Mouse (Mus musculus) neural tube, embryonic 13.5 days (tissue): ENCODE measurements around the gene Prkg1. TPM values are rescaled to one million over a fixed set of nuclear protein-coding genes. Genes with fewer than 3 reads are reported as not detected.

Experiments
- ATAC-seq: fragments of 200-750 bp; cut with Nextera tagmentation; 2 replicates; pipeline ENCODE4 v1.8.0; 2017; ENCODE audit warnings: low read depth, mild to moderate bottlenecking, moderate TSS enrichment, moderate library complexity
- H3K27ac ChIP-seq: fragments of 300-500 bp; sonication (generic); replicated peaks from 2 replicates; pipeline ENCODE4 v1.5.1; 2015; ENCODE audit warnings: moderate library complexity, mild to moderate bottlenecking, inconsistent platforms
- H3K27me3 ChIP-seq: fragments of 300-500 bp; sonication (generic); 2 replicates; pipeline ENCODE4 v1.6.1; 2015; ENCODE audit warnings: mild to moderate bottlenecking, inconsistent platforms
- H3K36me3 ChIP-seq: fragments of 300-500 bp; sonication (generic); 2 replicates; pipeline ENCODE4 v1.6.1; 2015; ENCODE audit warnings: mild to moderate bottlenecking, inconsistent platforms
- H3K4me1 ChIP-seq: fragments of 300-500 bp; sonication (generic); replicated peaks from 2 replicates; pipeline ENCODE4 v1.6.1; 2015; ENCODE audit warnings: inconsistent platforms
- H3K4me2 ChIP-seq: fragments of 300-500 bp; sonication (generic); 2 replicates; pipeline ENCODE4 v1.6.1; 2015; ENCODE audit warnings: inconsistent platforms, mild to moderate bottlenecking, moderate library complexity
- H3K4me3 ChIP-seq: fragments of 300-500 bp; sonication (generic); 2 replicates; pipeline ENCODE4 v1.5.1; 2015; ENCODE audit warnings: mild to moderate bottlenecking, inconsistent platforms
- H3K9ac ChIP-seq: fragments of 300-500 bp; sonication (generic); 2 replicates; pipeline ENCODE4 v1.6.1; 2015; ENCODE audit warnings: moderate library complexity, mild to moderate bottlenecking, inconsistent platforms
- H3K9me3 ChIP-seq: fragments of 300-500 bp; sonication (generic); 2 replicates; pipeline ENCODE4 v1.6.1; 2016; ENCODE audit warnings: inconsistent platforms
- WGBS: fragments of 180-500 bp; shearing (Covaris S2); methylation state at CpG from one replicate; pipeline ENCODE4 v1.1.7; 2015; 5-methylcytosine and 5-hydroxymethylcytosine counted together
- polyA plus RNA-seq: library from polyadenylated mRNA; unstranded; fragments of >200 nt; fragmentation: Nextera tagmentation; extraction: Ambion mirVana; gene quantifications from 2 replicates; pipeline ENCODE4 v1.2.1, GENCODE M21; 2015

The Prkg1 gene
- polyA plus RNA-seq, 1 experiment from 2014 or later, result 9.2 TPM

DNA sequence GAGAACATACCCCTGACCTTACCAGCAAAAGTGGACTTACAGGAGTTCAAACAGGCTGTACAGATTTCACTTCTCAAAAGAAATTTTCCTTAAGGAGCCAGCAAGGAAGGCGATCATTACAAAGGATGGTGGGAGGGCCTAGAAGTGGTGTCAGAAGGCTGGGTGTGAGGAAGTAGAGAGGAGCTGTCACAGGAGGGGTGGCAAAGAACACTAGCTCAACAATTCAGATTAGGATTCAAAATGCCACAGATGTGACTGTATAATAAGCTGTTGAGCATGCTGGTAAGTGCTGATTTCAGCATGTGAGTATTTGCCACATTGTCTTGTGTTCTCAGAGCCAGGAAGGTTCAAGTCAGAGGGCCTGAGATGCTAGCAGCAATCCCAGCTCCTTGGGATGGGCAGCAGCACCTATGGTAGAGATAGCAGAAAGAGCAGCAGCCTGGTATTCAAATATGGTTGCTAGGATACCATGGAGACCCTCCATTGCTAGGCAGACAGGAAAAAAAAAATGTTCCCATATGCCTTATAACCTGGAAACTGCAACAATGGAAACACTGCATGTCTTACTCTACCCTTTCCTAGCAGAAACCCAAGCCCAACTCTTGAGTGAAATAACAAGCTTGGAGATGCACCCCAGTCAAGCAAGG is 106.0 kb downstream of the Prkg1 start:
- 90% methylated on average over 1 of the region's 1 CpGs for WGBS
- peak; percentile 37; the same call in 1 of the 2 replicates for ATAC-seq
- H3K27ac ChIP-seq, result peak overlapping the region; percentile 18; the same call in 1 of the 2 replicates
- H3K4me2 ChIP-seq, result no peak overlapping the region
- peaks cover 29% of the 10 kb centered on the region for H3K4me1 ChIP-seq
- H3K36me3 ChIP-seq, result no peaks in the 10 kb centered on the region
- H3K27me3 ChIP-seq, result no peaks in the 10 kb centered on the region
- no peak overlapping the region for H3K9ac ChIP-seq
- H3K4me3 ChIP-seq, result no peak overlapping the region
- H3K9me3 ChIP-seq, result no peaks in the 10 kb centered on the region

DNA sequence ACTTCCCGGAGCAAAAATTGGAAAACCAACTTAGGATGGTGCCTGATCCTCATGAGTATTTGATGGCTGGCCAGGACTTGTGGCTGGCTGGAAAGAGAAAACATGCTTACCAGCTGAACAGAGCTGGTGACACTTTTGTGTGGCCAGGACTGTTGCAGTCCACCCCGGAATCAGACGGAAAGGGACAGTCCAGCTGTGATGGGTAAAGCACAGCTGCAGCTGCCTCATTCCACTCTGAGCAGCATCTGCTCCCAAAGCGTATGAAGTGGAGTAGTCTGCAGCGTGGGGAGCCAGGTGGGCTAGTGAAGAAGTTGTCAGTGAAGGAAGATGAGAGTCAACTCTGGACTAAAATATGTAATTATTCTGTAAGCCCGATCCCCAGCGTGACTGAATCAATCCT is 108.6 kb downstream of the Prkg1 start:
- WGBS, result 79% methylated on average over 7 of the region's 7 CpGs
- Histone ChIP-seq H3K4me2 (no peak overlapping the region), H3K4me1 (peaks cover 14% of the 10 kb centered on the region), H3K9me3 (no peaks in the 10 kb centered on the region), H3K36me3 (no peaks in the 10 kb centered on the region), H3K4me3 (no peak overlapping the region), H3K27me3 (no peaks in the 10 kb centered on the region), H3K27ac (no peak overlapping the region), H3K9ac (no peak overlapping the region)
- ATAC-seq, result no peak

DNA sequence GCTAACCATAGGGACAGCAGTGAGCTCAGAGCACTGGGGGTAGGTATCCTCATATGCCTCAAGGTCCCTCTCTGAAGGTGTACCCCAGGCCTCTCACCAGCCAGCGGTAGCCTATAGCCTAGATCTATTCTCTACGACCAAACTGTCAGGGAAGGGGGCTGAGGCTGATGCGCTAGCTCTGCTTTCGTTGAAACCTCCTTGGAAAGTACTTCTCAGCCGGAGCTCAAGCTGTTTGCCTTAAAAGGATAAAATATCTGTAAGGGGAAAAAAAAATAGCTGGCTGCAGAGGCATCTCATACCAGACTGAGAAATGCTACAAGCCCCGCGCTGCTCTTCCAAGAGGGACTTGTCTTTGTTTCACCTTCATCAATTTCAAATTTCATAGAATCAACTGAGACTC is 109.0 kb downstream of the Prkg1 start:
- Histone ChIP-seq H3K4me2 (no peak overlapping the region), H3K4me1 (peaks cover 14% of the 10 kb centered on the region), H3K27me3 (no peaks in the 10 kb centered on the region), H3K9ac (no peak overlapping the region), H3K4me3 (no peak overlapping the region), H3K27ac (no peak overlapping the region), H3K36me3 (no peaks in the 10 kb centered on the region), H3K9me3 (no peaks in the 10 kb centered on the region)
- 85% methylated on average over 7 of the region's 7 CpGs for WGBS
- no peak for ATAC-seq

DNA sequence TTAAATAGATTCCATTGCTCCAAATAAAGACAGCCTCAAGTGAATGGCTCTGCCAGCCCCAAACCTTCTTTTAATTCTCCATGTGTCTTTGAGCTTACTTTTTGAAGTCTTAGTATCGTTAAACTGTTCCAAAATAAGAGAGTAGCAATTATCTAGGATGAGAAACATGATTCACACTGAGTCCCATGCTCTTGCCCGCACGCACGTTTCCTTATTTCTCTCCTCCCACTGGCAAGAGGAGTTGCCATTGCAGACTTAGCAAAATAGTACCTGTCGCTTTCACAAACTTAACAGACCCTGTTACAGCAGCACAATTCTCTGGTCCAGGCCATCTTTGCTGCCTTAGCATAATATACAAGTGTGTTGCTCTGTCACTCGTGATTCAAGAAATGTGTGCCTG is 110.8 kb downstream of the Prkg1 start:
- H3K36me3 ChIP-seq, result no peaks in the 10 kb centered on the region
- no peaks in the 10 kb centered on the region for H3K27me3 ChIP-seq
- H3K4me3 ChIP-seq, result no peak overlapping the region
- H3K9ac ChIP-seq, result no peak overlapping the region
- no peaks in the 10 kb centered on the region for H3K9me3 ChIP-seq
- WGBS, result 90% methylated on average over 6 of the region's 6 CpGs
- no peak overlapping the region for H3K27ac ChIP-seq
- ATAC-seq, result no peak
- H3K4me1 ChIP-seq, result peaks cover 6% of the 10 kb centered on the region
- no peak overlapping the region for H3K4me2 ChIP-seq

DNA sequence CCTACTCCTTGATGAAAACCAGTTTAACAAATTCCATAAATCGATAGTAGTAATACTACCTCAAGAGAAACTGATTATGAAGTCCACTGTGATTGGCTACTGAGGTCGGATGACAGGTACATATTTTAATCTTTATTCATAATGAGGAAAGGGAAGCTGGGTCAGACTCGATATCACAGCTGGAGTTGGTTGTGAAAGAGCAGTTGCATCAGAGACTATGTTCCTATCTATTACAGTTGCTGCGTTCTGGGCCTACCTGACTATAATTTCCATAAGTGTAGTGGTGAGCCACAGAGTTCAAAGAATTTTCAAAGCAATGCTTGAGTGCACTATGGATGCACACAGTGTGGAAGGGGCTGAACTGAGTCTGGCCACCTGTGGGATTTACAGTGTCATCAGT is 114.4 kb downstream of the Prkg1 start:
- no peak overlapping the region for H3K9ac ChIP-seq
- H3K9me3 ChIP-seq, result no peaks in the 10 kb centered on the region
- no peak overlapping the region for H3K27ac ChIP-seq
- no peak overlapping the region for H3K4me3 ChIP-seq
- no peaks in the 10 kb centered on the region for H3K36me3 ChIP-seq
- H3K4me1 ChIP-seq, result no peaks in the 10 kb centered on the region
- WGBS, result 89% methylated on average over 4 of the region's 4 CpGs
- no peak overlapping the region for H3K4me2 ChIP-seq
- no peak for ATAC-seq
- H3K27me3 ChIP-seq, result no peaks in the 10 kb centered on the region

DNA sequence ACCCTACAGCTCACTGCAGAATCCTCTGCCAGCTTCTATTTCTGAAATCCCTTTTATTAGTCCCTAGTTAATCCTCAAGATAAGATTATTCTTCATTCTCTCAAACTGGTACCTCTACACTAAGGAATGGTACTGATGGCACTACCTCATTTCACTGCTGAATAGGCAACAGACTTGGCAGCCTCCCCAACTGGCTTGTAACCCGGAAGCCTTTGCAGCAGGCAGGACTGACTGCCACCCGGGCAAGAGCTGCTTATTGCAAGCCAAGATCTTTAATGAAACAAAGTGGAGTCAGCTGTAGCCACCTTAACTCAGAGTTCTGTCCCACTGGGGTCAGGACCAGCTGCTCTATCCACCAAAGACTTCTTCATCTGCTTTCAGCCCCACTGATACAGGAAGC is 117.3 kb downstream of the Prkg1 start:
- WGBS, result 66% methylated on average over 2 of the region's 2 CpGs
- Histone ChIP-seq H3K36me3 (no peaks in the 10 kb centered on the region), H3K4me2 (no peak overlapping the region), H3K9ac (no peak overlapping the region), H3K27ac (no peak overlapping the region), H3K27me3 (no peaks in the 10 kb centered on the region), H3K9me3 (no peaks in the 10 kb centered on the region), H3K4me3 (no peak overlapping the region), H3K4me1 (no peaks in the 10 kb centered on the region)
- no peak for ATAC-seq

DNA sequence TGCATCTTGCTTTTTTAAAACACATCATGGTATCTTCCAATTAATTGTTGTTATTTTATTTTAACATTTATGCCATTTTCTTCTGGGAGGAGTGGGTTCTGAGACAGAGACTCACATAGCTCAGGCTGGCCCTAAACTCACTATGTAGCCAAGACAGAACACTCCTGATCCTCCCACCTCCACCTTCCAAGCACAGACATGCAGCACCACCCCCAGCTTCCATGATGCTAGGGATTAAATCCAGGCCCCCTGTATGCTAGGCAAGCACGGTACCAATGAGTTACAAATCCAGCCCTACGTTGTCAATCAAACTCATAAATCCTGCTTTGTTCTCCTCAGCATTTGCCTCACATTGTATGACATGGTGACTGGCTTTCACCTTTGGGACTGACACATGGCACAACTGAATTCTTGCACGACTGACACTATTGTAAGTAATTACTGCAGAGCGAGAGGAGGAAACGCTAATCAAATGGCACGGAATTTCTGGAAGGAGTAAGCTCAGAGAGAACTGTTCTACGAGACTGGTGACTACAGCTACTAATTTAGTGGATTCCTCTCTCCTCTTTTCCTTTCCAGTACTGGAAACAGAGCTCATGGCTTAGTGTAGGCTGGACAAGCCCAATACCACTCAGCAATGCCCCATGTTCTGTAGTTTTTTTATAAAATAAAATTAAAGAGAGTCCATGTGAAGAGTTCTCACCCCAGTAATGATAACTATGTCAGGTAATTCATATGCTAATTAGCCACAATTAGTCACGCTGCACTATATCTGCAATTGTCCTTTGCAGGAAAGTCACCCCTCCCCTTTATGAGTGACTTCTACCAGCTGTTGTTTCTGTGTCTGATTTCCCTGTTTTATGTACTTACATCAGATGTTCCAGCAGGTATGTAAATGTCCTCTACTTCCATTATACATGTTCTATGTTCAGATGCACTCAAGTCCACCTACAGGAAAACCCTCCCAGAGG is 133.6 kb downstream of the Prkg1 start:
- Histone ChIP-seq H3K27ac (no peak overlapping the region), H3K9ac (no peak overlapping the region), H3K4me2 (no peak overlapping the region), H3K27me3 (no peaks in the 10 kb centered on the region), H3K4me3 (no peak overlapping the region), H3K4me1 (peaks cover 9% of the 10 kb centered on the region), H3K9me3 (no peaks in the 10 kb centered on the region), H3K36me3 (no peaks in the 10 kb centered on the region)
- peak; percentile 36; the same call in 1 of the 2 replicates for ATAC-seq
- 39% methylated on average over 8 of the region's 8 CpGs for WGBS

DNA sequence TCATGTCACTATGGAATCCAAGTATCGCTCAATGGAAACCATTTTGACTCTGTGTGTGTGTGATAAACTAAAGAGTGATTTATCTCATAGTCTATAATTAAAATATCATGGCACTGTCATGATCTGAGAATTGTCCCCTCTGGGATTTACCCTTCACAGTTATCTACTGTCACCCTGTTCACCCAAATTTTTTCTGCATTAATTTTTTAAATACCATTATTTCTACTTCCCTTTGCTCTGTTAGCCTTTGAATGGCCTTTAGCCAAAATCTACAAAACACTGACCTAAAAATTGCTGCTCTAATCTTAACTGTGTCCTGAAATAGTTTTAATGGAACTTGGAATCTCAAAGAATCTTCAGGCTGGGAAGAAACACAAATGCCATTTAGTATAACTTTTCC is 143.1 kb downstream of the Prkg1 start:
- 97% methylated on average over 1 of the region's 1 CpGs for WGBS
- H3K4me3 ChIP-seq, result no peak overlapping the region
- no peak overlapping the region for H3K9ac ChIP-seq
- H3K4me2 ChIP-seq, result no peak overlapping the region
- H3K36me3 ChIP-seq, result no peaks in the 10 kb centered on the region
- H3K27ac ChIP-seq, result no peak overlapping the region
- no peaks in the 10 kb centered on the region for H3K27me3 ChIP-seq
- no peaks in the 10 kb centered on the region for H3K9me3 ChIP-seq
- no peak for ATAC-seq
- H3K4me1 ChIP-seq, result no peaks in the 10 kb centered on the region

DNA sequence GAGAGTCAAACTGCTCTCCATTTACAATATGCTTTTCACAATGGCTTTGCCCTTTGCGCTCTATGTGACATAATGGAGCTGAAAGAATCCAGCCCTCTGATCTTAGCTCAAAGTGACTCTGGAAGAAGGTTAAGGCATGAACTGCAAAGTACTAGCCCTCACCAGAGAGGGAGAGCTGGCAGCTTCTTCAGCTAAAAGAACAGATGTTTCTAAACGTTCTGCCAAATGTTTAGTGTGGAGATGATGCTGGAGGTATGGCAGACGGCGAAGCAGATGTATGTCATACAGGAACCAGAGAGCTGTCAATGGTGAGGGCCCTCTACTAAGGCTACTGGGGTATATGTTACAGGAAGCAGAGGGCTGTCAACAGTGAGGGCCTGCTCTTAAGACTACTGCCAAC is 148.0 kb downstream of the Prkg1 start:
- no peaks in the 10 kb centered on the region for H3K9me3 ChIP-seq
- H3K4me1 ChIP-seq, result no peaks in the 10 kb centered on the region
- no peak for ATAC-seq
- H3K27ac ChIP-seq, result no peak overlapping the region
- H3K4me2 ChIP-seq, result no peak overlapping the region
- WGBS, result 78% methylated on average over 4 of the region's 4 CpGs
- H3K4me3 ChIP-seq, result no peak overlapping the region
- H3K27me3 ChIP-seq, result no peaks in the 10 kb centered on the region
- H3K9ac ChIP-seq, result no peak overlapping the region
- H3K36me3 ChIP-seq, result no peaks in the 10 kb centered on the region

DNA sequence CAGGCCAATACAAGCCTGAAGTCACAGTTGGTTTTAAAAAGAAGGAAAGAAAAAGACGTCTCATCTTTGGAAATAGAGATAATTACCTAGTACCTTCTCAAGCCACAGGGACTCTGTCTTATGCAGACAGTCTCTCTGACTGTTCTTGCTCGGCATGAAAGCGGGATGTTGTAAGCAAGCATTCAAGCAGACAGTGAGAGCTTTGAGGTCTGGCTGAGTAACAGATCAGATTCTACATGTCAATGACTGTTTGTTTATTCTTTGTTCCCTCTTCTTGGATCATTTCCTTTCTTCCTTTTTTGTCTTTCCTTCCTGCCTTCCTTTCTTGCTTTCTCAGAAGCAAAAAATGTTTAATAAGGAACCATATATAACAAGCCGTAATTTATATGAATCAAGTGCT is 148.7 kb downstream of the Prkg1 start:
- WGBS, result 56% methylated on average over 4 of the region's 4 CpGs
- H3K9me3 ChIP-seq, result no peaks in the 10 kb centered on the region
- no peaks in the 10 kb centered on the region for H3K4me1 ChIP-seq
- H3K4me3 ChIP-seq, result no peak overlapping the region
- no peaks in the 10 kb centered on the region for H3K36me3 ChIP-seq
- no peak overlapping the region for H3K4me2 ChIP-seq
- no peak overlapping the region for H3K9ac ChIP-seq
- no peak for ATAC-seq
- H3K27me3 ChIP-seq, result no peaks in the 10 kb centered on the region
- no peak overlapping the region for H3K27ac ChIP-seq

DNA sequence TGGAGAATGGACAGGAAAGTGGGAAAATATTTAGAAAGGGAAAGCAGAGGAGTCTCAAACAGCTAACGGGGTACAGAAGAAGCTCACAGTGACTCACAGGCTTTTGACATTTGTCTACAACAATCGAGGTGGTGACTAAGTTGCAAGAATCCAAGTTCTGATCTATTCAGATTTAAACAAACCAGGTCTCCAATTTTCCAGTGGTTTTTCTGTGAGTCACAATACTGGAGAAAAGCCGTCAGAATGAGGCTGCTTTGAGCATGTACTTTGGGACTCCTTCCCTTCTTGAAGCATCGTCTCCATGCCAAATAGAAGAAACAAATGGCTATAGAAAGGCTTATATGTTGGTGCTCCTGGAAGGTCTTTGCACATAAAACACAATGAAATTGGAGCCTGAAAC is 151.7 kb downstream of the Prkg1 start:
- Histone ChIP-seq H3K27me3 (no peaks in the 10 kb centered on the region), H3K36me3 (no peaks in the 10 kb centered on the region), H3K27ac (no peak overlapping the region), H3K4me3 (no peak overlapping the region), H3K9me3 (no peaks in the 10 kb centered on the region), H3K9ac (no peak overlapping the region), H3K4me1 (no peaks in the 10 kb centered on the region), H3K4me2 (no peak overlapping the region)
- 94% methylated on average over 4 of the region's 4 CpGs for WGBS
- no peak for ATAC-seq

DNA sequence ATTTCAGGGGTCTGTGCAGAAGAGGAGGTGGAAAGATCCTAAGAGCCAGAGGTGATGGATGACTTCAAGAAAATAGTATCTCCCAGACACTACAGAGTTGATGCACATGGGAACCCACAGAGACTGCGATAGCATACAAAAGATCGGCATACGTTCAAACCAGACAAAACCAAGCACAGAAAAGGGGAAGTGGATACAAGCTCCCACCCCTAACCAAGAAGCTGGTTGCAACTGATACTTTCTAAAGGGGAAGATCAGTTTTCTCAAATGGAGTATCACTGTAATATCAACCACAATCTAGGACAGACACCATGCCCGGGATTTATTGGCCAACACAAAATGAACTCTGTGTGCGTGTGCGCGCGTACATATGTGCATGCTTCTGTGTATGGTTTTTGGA is 162.3 kb downstream of the Prkg1 start:
- no peak overlapping the region for H3K4me3 ChIP-seq

More for the DNA sequence above, 162.3 kb downstream of the Prkg1 start:
- H3K4me1 ChIP-seq, result no peaks in the 10 kb centered on the region
- no peak overlapping the region for H3K27ac ChIP-seq
- ATAC-seq, result no peak
- no peaks in the 10 kb centered on the region for H3K36me3 ChIP-seq
- H3K9ac ChIP-seq, result no peak overlapping the region
- no peaks in the 10 kb centered on the region for H3K9me3 ChIP-seq
- no peak overlapping the region for H3K4me2 ChIP-seq
- WGBS, result 94% methylated on average over 8 of the region's 8 CpGs
- no peaks in the 10 kb centered on the region for H3K27me3 ChIP-seq
